Mouse (Mus musculus) ES-Bruce4 (cell line): ENCODE measurements around the gene Rac1. TPM values are rescaled to one million over a fixed set of nuclear protein-coding genes. Genes with fewer than 3 reads are reported as not detected.
A peak's percentile ranks its signal among the peaks of the same experiment; 100 is the strongest.

Experiments used
- H3K27ac ChIP-seq: 2 replicates; pipeline ENCODE4 v1.5.1; 2012; ENCODE audit warnings: low read length, inconsistent platforms; ENCODE audit not compliant: insufficient read depth
- H3K27me3 ChIP-seq: 2 replicates; pipeline ENCODE4 v1.6.1; 2012; ENCODE audit warnings: mild to moderate bottlenecking, low read length, inconsistent platforms; ENCODE audit not compliant: control insufficient read depth, poor library complexity, insufficient read depth, severe bottlenecking
- H3K36me3 ChIP-seq: 2 replicates; pipeline ENCODE4 v1.6.1; 2012; ENCODE audit warnings: inconsistent platforms, mild to moderate bottlenecking, low read length, moderate library complexity; ENCODE audit not compliant: control insufficient read depth, poor library complexity, insufficient read depth, severe bottlenecking
- H3K4me1 ChIP-seq: one replicate; pipeline ENCODE4 v1.8.1; 2011; ENCODE audit warnings: low read length; ENCODE audit not compliant: control insufficient read depth, insufficient read depth
- H3K4me3 ChIP-seq: 2 replicates; pipeline ENCODE4 v1.5.1; 2011; ENCODE audit warnings: low read depth, mild to moderate bottlenecking, low read length
- H3K9ac ChIP-seq: 2 replicates; pipeline ENCODE4 v1.6.1; 2012; ENCODE audit warnings: low read depth, mild to moderate bottlenecking, inconsistent platforms; ENCODE audit not compliant: poor library complexity, severe bottlenecking
- H3K9me3 ChIP-seq: replicated peaks from 2 replicates; pipeline ENCODE4 v1.6.1; 2012; ENCODE audit warnings: mild to moderate bottlenecking, low read length, inconsistent platforms; ENCODE audit not compliant: control insufficient read depth, poor library complexity, insufficient read depth, severe bottlenecking
- CTCF ChIP-seq: IDR thresholded peaks from one replicate; pipeline ENCODE4 v1.8.1; 2011; ENCODE audit warnings: low read depth, low read length
- EP300 ChIP-seq: IDR thresholded peaks from 2 replicates; pipeline ENCODE4 v1.6.1; 2011; ENCODE audit warnings: low read depth, low read length; ENCODE audit not compliant: insufficient read depth
- POLR2A ChIP-seq: IDR thresholded peaks from one replicate; pipeline ENCODE4 v1.8.1; 2011; ENCODE audit warnings: low read length; ENCODE audit not compliant: insufficient read depth
- polyA plus RNA-seq: library from polyadenylated mRNA; stranded (reverse); fragments of >200 nt; gene quantifications from 2 replicates; pipeline ENCODE4 v1.2.4, GENCODE M21; 2011; ENCODE audit warnings: low read depth; ENCODE audit not compliant: missing spikeins, insufficient read depth, insufficient read length

The Rac1 gene
- polyA plus RNA-seq, 1 experiment, result 278 TPM

DNA sequence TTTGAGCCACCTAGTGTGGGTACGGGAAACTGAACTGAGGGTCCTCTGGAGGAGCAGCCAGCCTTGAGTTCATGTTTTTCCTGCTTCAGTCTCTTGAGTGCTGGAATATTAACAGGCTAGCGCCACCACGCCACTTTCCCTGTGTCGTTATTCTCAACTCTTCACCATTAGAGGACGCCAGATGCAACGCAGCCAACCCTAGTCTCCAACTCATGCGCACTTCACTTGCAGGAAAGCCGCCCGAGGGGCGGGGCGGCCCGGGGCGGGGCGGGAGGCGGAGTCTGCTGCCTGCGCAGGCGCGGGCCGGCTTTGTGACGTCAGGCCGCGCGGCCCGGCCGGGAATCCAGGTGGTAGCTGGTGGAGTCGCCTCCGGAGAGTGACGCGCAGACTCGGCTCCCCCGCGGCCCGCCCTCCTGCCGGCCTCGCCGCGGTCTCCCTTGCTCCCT lies 20.6 kb upstream of the Rac1 start:
- Histone ChIP-seq H3K9ac (peak overlapping the region; percentile 67), H3K4me1 (no peaks in the 10 kb centered on the region), H3K27me3 (no peaks in the 10 kb centered on the region), H3K27ac (no peak overlapping the region), H3K4me3 (peak overlapping the region; percentile 37), H3K9me3 (no peaks in the 10 kb centered on the region), H3K36me3 (peaks cover 3% of the 10 kb centered on the region; the same call in 1 of the 2 replicates)
- TF ChIP-seq POLR2A, result peak; percentile 44
- TF ChIP-seq EP300, result no peak
- peak; percentile 75 for TF ChIP-seq CTCF

GRCm38 (mm10) chr5:143547866-143548265 lies 20.0 kb upstream of the Rac1 start:
- peaks cover 3% of the 10 kb centered on the region; the same call in 1 of the 2 replicates for H3K36me3 ChIP-seq
- no peak for TF ChIP-seq EP300
- no peak for TF ChIP-seq CTCF
- TF ChIP-seq POLR2A, result no peak
- no peak overlapping the region for H3K27ac ChIP-seq
- H3K27me3 ChIP-seq, result no peaks in the 10 kb centered on the region
- peak overlapping the region; percentile 67 for H3K9ac ChIP-seq
- H3K9me3 ChIP-seq, result no peaks in the 10 kb centered on the region
- no peaks in the 10 kb centered on the region for H3K4me1 ChIP-seq
- H3K4me3 ChIP-seq, result no peak overlapping the region

DNA sequence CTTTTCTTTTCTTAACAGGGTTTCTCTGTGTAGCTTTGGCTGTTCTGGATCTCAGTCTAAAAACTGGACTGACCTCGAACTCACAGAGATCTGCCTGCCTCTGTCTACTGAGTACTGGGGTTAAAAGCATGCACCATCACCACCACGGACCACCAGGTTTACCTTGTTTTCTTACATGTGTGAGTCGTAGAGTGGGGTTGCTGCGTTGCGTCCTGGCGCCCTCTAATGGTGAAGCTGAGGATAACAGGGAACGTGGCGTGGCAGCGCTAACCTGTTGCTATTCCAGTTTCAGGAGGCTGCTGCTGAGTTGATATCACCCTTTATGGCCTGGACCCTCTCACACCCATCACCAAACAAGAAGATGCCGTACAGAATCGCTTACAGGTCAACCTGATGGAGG lies 19.5 kb upstream of the Rac1 start:
- TF ChIP-seq POLR2A (no peak), EP300 (0 out of 2 replicates have a peak, but pooled peaks have one; percentile 53), CTCF (peak; percentile 99)
- Histone ChIP-seq H3K36me3 (peaks cover 3% of the 10 kb centered on the region; the same call in 1 of the 2 replicates), H3K27ac (no peak overlapping the region), H3K4me3 (no peak overlapping the region), H3K9ac (no peak overlapping the region), H3K4me1 (no peaks in the 10 kb centered on the region), H3K9me3 (no peaks in the 10 kb centered on the region), H3K27me3 (no peaks in the 10 kb centered on the region)

DNA sequence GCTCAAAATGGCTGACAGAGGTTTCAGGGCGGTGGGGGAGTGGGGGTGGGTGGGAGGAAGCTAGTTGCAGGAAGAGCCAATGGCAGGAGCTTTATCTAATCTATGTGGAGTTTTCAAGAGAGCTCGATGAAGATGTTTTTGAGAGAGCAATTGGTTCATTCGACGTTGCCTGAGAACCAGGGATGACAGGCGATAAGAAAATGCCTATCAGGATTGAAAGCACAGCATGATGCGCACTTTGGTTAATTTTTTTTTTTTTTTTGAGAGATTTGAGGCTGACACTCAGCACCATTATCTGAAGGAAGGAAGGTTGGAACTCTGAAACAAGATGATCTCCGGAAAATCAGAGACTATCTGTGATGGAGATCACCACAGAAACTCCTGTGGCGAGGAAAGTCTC lies 11.3 kb upstream of the Rac1 start:
- H3K9me3 ChIP-seq, result no peaks in the 10 kb centered on the region
- H3K4me3 ChIP-seq, result no peak overlapping the region
- H3K27ac ChIP-seq, result no peak overlapping the region
- no peaks in the 10 kb centered on the region for H3K27me3 ChIP-seq
- no peaks in the 10 kb centered on the region for H3K36me3 ChIP-seq
- H3K9ac ChIP-seq, result no peak overlapping the region
- TF ChIP-seq EP300, result no peak
- TF ChIP-seq POLR2A, result no peak
- TF ChIP-seq CTCF, result no peak
- no peaks in the 10 kb centered on the region for H3K4me1 ChIP-seq

GRCm38 (mm10) chr5:143537022-143537421 lies 9.2 kb upstream of the Rac1 start:
- H3K9ac ChIP-seq, result no peak overlapping the region
- no peak overlapping the region for H3K27ac ChIP-seq
- H3K4me1 ChIP-seq, result no peaks in the 10 kb centered on the region
- no peak overlapping the region for H3K4me3 ChIP-seq
- no peaks in the 10 kb centered on the region for H3K27me3 ChIP-seq
- H3K9me3 ChIP-seq, result no peaks in the 10 kb centered on the region
- H3K36me3 ChIP-seq, result no peaks in the 10 kb centered on the region
- TF ChIP-seq EP300 (no peak), POLR2A (no peak), CTCF (no peak)

- Histone ChIP-seq H3K9ac (no peak overlapping the region), H3K27ac (no peak overlapping the region), H3K9me3 (no peaks in the 10 kb centered on the region), H3K36me3 (no peaks in the 10 kb centered on the region), H3K4me3 (no peak overlapping the region), H3K27me3 (no peaks in the 10 kb centered on the region), H3K4me1 (no peaks in the 10 kb centered on the region)
- TF ChIP-seq POLR2A (no peak), CTCF (no peak), EP300 (no peak)
These were observed 7.1 kb upstream of the Rac1 start for GRCm38 (mm10) chr5:143534922-143535321.
